Mouse (Mus musculus) liver, embryonic 14.5 days (tissue): ENCODE results near the gene Gabarap.

Experiments
- CTCF ChIP-seq: IDR thresholded peaks from 2 replicates; pipeline ENCODE4 v1.5.1; 2016; ENCODE audit warnings: antibody characterized with exemption, low read depth, control low read depth
- EP300 ChIP-seq: IDR thresholded peaks from 2 replicates; pipeline ENCODE4 v1.6.1; 2016; ENCODE audit warnings: antibody characterized with exemption, low read depth

DNA sequence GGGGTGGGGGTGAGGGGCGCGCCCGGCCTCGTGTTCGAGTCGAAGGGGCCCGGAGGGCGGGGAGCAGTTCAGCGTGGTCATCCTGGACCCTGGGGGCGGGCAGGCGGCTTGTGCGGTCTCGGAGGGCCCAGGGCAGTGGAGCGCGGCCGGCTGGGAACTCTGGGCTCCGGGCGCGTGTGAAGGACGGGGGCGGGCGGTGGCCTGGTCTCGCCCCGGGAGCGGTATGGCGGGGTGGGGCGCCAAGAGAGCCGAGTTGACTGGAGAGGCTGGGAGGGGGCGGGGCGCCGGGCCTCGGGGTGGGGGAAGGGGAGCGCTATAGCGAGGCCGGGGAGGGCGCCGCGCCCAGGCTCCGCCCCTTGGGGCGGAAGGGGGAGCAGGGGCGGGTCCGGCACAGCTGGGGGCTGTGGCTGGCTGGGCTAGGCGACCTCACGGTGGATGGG is 6.1 kb downstream of the Gabarap start:
- no peak for TF ChIP-seq CTCF
- TF ChIP-seq EP300, result no peak
